Mouse (Mus musculus) embryonic fibroblast, embryonic 13.5 days (primary cell): Measurements from ENCODE around the gene Daam1.

Source experiments
- CTCF ChIP-seq: IDR thresholded peaks from 2 replicates; pipeline ENCODE4 v1.5.1; 2011; ENCODE audit warnings: mild to moderate bottlenecking, control low read depth, low read length, moderate library complexity, borderline replicate concordance; ENCODE audit not compliant: insufficient read depth
- POLR2A ChIP-seq: IDR thresholded peaks from 2 replicates; pipeline ENCODE4 v1.6.1; 2011; ENCODE audit warnings: low read depth, mild to moderate bottlenecking, control low read depth, low read length, moderate library complexity

GRCm38 (mm10) chr12:71853694-71854093, 22.8 kb downstream of the Daam1 start:
- TF ChIP-seq POLR2A (no peak), CTCF (no peak)
